Mouse (Mus musculus) CD4-positive, CD25-positive, alpha-beta regulatory T cell, adult 4 months (primary cell): Measurements from ENCODE around the gene Akap7. TPM values are rescaled to one million over a fixed set of nuclear protein-coding genes. Genes with fewer than 3 reads are reported as not detected.

Experiments
- ATAC-seq: one replicate; pipeline ENCODE4 v1.8.0; 2017
- polyA plus RNA-seq, 2 experiments: library from polyadenylated mRNA; unstranded; fragments of 100-300 nt; shearing (Covaris generic); gene quantifications; one replicate each; pipeline ENCODE4 v1.2.1; 2017

Gene Akap7
- polyA plus RNA-seq, 2 experiments from 2014 or later: 3.9 to 6.1 TPM

GRCm38 (mm10) chr10:25253474-25253873, 54.2 kb downstream of the Akap7 start:
- ATAC-seq: no peak

- no peak for ATAC-seq
Observed at GRCm38 (mm10) chr10:25253006-25253405, 54.7 kb downstream of the Akap7 start.

GRCm38 (mm10) chr10:25250108-25250507, 57.6 kb downstream of the Akap7 start:
- ATAC-seq: no peak

GRCm38 (mm10) chr10:25246173-25246572, 61.5 kb downstream of the Akap7 start:
- ATAC-seq: no peak

- ATAC-seq: no peak
Observed at GRCm38 (mm10) chr10:25239156-25239555, 68.5 kb downstream of the Akap7 start.

GRCm38 (mm10) chr10:25234080-25234479, 73.6 kb downstream of the Akap7 start:
- no peak for ATAC-seq

- ATAC-seq: no peak
Observed at GRCm38 (mm10) chr10:25232700-25233099, 75.0 kb downstream of the Akap7 start.

- ATAC-seq: no peak
Observed at GRCm38 (mm10) chr10:25231358-25231757, 76.3 kb downstream of the Akap7 start.

- ATAC-seq: no peak
Observed at GRCm38 (mm10) chr10:25224371-25224770, 83.3 kb downstream of the Akap7 start.

GRCm38 (mm10) chr10:25220754-25221153, 86.9 kb downstream of the Akap7 start:
- ATAC-seq: peak; percentile 73

- ATAC-seq: no peak
Observed at GRCm38 (mm10) chr10:25219901-25220495, 87.7 kb downstream of the Akap7 start.

GRCm38 (mm10) chr10:25219220-25219628, 88.4 kb downstream of the Akap7 start:
- peak; percentile 64 for ATAC-seq

GRCm38 (mm10) chr10:25218746-25219145, 88.9 kb downstream of the Akap7 start:
- no peak for ATAC-seq

GRCm38 (mm10) chr10:25215977-25216376, 91.7 kb downstream of the Akap7 start:
- ATAC-seq: no peak

GRCm38 (mm10) chr10:25213716-25214115, 94.0 kb downstream of the Akap7 start:
- ATAC-seq: no peak

GRCm38 (mm10) chr10:25208619-25209018, 99.1 kb downstream of the Akap7 start:
- no peak for ATAC-seq

- no peak for ATAC-seq
Observed at GRCm38 (mm10) chr10:25207866-25208265, 99.8 kb downstream of the Akap7 start.

- peak; percentile 84 for ATAC-seq
Observed at GRCm38 (mm10) chr10:25200691-25201090, 107.0 kb downstream of the Akap7 start.

- peak; percentile 27 for ATAC-seq
Observed at GRCm38 (mm10) chr10:25199510-25200353, 107.9 kb downstream of the Akap7 start.

- ATAC-seq: peak; percentile 28
Observed at GRCm38 (mm10) chr10:25198575-25198974, 109.1 kb downstream of the Akap7 start.

- ATAC-seq: no peak
Observed at GRCm38 (mm10) chr10:25198048-25198447, 109.6 kb downstream of the Akap7 start.

GRCm38 (mm10) chr10:25192180-25193073, 115.2 kb downstream of the Akap7 start:
- ATAC-seq: no peak

- ATAC-seq: no peak
Observed at GRCm38 (mm10) chr10:25191166-25191565, 116.5 kb downstream of the Akap7 start.
